Mouse (Mus musculus): ENCODE data around the gene Mob1a. TPM values are rescaled to one million over a fixed set of nuclear protein-coding genes. Genes with fewer than 3 reads are reported as not detected.

Mob1a gene
- 112 TPM for total RNA-seq (2023)

DNA sequence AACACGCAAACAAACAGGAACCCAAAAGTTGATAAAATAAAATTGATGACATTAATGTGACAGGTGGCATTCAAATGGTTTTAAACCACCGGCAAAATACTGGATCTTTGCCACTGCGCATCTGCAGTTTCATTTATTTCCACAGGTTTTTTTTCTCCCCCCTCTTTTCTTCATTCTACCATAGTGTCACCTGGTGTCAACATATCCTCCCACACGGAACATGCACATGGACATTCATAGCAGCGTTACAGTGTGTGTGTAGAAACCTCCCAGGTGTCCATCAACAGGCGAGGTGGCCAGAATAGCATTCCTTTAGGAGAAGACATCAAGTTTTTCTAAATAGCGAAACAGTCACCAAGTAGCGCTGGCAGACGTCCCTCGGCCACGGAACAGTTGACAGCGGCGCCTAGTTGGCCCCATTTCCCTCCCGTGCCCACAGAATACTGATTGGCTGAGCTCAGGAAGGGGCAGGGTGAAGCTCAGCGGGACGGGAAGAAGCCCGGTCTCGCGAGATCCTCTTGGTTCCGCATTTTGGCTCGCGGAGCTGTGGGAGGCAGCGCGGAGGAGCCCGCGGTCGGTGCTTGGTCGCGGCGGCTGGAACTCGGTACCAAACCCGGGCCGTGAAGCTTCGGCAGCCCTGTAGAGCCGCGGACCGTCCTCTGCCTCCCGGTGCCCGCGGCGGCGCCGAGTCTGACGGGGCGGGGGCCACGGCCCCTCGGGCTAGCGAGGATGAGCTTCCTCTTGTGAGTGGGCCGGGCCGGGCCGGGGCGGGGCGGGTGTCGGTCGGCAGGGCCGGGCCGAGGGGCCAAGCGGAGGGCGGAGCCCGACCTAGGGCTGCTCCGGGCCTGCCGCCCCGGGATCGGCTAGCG, at the start of gene Mob1a, which contains the start of gene Mthfd2:
Mob1a (plus strand) TSS at position 492 of the 869 bp plus-strand sequence.
Mthfd2 (minus strand) TSS at position 384 of the 869 bp plus-strand sequence.

DNA sequence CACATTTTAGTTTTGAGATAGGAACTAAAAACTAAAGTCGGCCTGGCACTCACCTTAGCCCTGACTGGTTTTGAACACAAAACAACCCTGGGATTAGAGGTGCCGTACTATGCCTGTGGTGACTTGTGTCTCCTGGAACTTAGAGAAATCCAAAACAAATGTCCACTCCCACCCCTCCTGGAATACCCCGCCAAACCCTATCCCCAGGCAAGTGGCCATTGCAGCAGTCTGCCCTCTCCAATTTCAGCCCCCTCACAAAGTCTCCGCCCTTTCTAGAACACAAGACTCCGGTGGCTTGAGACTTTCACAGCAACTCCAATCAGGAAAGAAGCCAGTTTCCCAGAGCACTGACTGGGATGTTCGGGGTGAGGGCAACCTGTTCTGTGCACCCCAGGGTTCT, 23.1 kb downstream of the Mob1a start, which contains the start of gene Bola3:
Bola3 (plus strand) TSS at position 275 of the 400 bp plus-strand sequence.

Other genes starting within 250 kb of the Mob1a start
- 20.6 TPM for gene Pcgf1, start 248.1 kb upstream of the Mob1a start, total RNA-seq (2023)
- gene Lbx2, start 239.6 kb upstream of the Mob1a start, total RNA-seq (2023) = not detected
- 10.7 TPM for gene Ccdc142, start 224.4 kb upstream of the Mob1a start, total RNA-seq (2023)
- 6.1 TPM for gene Gm42688, start 224.4 kb upstream of the Mob1a start, total RNA-seq (2023)
- 24.3 TPM for gene Mrpl53, start 217.0 kb upstream of the Mob1a start, total RNA-seq (2023)
- 38.4 TPM for gene Mogs, start 210.5 kb upstream of the Mob1a start, total RNA-seq (2023)
- 37.7 TPM for gene Wbp1, start 204.5 kb upstream of the Mob1a start, total RNA-seq (2023)
- 25.4 TPM for gene Ino80b, start 200.6 kb upstream of the Mob1a start, total RNA-seq (2023)
- not detected for gene Rtkn, start 190.6 kb upstream of the Mob1a start, total RNA-seq (2023)
- gene Wdr54, start 169.6 kb upstream of the Mob1a start, total RNA-seq (2023) = not detected
- gene 1700003E16Rik, start 169.6 kb upstream of the Mob1a start, total RNA-seq (2023) = not detected
- 85.3 TPM for gene Dctn1, start 160.1 kb upstream of the Mob1a start, total RNA-seq (2023)
- not detected for gene Slc4a5, start 106.2 kb upstream of the Mob1a start, total RNA-seq (2023)
- 44.9 TPM for gene Mthfd2, start 108 bp upstream of the Mob1a start, total RNA-seq (2023)
- gene Bola3, start 23.1 kb downstream of the Mob1a start, total RNA-seq (2023) = 27.1 TPM
- gene Tet3, start 133.1 kb downstream of the Mob1a start, total RNA-seq (2023) = 152 TPM
- 39.9 TPM for gene Dguok, start 181.0 kb downstream of the Mob1a start, total RNA-seq (2023)
- gene Actg2, start 210.2 kb downstream of the Mob1a start, total RNA-seq (2023) = not detected
- 19.0 TPM for gene Stambp, start 246.7 kb downstream of the Mob1a start, total RNA-seq (2023)

All from CD4-positive naive resting alpha-beta T cell, adult 76 days (primary cell).